Mouse (Mus musculus): Measurements from ENCODE around the gene Erfe. TPM values are rescaled to one million over a fixed set of nuclear protein-coding genes. Genes with fewer than 3 reads are reported as not detected.
A peak's percentile ranks its signal among the peaks of the same experiment; 100 is the strongest.

Erfe gene
- total RNA-seq, 2 experiments from 2014 or later: 0.42 to 2.0 TPM

DNA sequence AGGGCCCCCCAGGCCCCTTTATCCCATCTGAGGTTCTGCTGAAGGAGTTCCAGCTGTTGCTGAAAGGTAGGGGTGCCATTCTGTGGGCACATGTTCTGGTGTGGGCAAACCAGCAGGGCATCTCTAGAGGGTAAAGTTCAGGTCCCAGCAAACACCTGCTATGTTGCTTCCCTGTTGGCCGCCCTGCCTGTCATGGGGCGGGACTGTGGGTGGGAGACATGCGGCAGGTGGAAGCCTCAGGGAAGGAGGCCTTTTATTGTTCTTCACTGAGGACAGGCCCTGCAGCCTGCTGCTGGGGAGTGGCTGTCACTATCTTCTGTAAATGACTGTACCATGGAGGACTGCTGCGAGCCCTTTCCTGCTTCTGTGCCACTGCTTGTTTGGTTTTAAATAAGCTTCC, 3.2 kb downstream of the Erfe start:
- no peak for ATAC-seq (replicated peaks; ENCODE audit: low FRiP score, low TSS enrichment, poor library complexity, severe bottlenecking)

DNA sequence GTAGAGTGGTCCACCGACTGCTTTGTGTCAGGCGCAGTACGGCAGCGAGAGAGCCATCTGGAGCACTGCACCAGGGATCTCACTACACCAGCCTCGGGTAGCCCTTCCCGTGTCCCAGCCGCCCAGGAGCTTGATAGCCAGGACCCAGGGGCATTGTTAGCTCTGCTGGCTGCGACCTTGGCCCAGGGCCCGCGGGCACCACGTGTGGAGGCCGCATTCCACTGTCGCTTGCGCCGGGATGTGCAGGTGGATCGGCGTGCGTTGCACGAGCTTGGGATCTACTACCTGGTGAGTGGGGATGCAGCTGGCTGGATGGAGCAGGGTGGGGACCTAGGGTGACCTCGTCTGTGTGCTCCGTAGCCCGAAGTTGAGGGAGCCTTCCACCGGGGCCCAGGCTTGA, 3.8 kb downstream of the Erfe start:
- ATAC-seq (replicated peaks; ENCODE audit: low FRiP score, low TSS enrichment, poor library complexity, severe bottlenecking): no peak

GRCm38 (mm10) chr1:91373414-91373835, 7.2 kb downstream of the Erfe start:
- ATAC-seq (replicated peaks; ENCODE audit: low FRiP score, low TSS enrichment, poor library complexity, severe bottlenecking): peak; percentile 87

GRCm38 (mm10) chr1:91380453-91381090, 14.3 kb downstream of the Erfe start:
- ATAC-seq (replicated peaks; ENCODE audit: low FRiP score, low TSS enrichment, poor library complexity, severe bottlenecking): peak; percentile 88

DNA sequence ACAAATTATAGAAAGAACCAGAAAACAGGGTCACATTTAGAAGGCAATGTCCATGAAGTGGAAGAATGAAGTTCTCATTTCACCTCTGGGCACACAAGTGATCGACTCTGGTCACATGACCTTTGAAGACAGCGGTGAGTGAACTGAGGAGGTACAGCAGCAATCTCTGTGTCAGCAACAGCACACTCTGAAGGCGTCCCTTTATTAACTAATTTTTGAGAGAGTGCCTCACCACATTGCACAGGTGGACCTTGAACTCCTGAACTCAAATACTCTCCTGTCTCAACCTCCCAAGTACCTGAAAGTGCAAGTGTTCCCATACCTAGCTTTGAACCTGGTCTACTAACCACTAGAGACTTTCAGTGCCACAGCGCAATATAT, 14.9 kb downstream of the Erfe start:
- ATAC-seq (replicated peaks; ENCODE audit: low FRiP score, low TSS enrichment, poor library complexity, severe bottlenecking): no peak

DNA sequence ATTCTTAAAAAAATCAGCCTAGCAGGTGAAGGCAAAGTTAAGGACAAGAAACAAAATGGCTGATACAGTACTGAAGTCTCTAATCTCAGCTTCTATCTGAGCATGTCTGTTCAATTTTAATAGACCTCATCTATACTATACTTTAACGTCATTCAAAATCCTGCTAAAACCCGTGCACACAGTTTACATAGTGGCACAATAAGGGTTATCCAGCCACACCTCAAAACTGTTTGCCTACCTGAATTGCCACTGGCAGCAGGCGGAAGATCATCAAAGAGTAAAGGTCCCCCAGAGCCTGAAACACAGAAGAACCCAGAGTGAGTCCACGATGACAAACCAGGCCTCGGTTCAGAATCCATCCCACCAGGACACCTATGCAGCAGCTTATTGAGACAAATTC, 24.1 kb downstream of the Erfe start:
- ATAC-seq (replicated peaks; ENCODE audit: low FRiP score, low TSS enrichment, poor library complexity, severe bottlenecking): no peak

DNA sequence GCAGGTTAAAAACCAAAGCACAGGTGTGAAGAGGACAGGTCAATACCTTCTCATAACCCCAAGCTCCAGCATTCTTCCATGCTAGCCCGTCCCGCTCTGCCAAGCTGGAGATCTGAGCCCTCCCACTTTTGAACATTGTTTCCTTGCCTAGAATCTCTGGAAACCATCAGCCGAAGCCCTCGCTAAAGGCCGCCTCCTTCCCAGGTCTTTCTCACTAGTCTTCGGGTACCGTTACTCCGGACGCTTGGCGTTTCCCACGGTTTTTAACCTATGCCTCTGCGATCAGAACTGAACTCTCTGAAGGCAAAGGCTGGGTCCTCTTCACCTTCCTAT, 31.7 kb downstream of the Erfe start:
- ATAC-seq (replicated peaks; ENCODE audit: low FRiP score, low TSS enrichment, poor library complexity, severe bottlenecking): peak; percentile 36

DNA sequence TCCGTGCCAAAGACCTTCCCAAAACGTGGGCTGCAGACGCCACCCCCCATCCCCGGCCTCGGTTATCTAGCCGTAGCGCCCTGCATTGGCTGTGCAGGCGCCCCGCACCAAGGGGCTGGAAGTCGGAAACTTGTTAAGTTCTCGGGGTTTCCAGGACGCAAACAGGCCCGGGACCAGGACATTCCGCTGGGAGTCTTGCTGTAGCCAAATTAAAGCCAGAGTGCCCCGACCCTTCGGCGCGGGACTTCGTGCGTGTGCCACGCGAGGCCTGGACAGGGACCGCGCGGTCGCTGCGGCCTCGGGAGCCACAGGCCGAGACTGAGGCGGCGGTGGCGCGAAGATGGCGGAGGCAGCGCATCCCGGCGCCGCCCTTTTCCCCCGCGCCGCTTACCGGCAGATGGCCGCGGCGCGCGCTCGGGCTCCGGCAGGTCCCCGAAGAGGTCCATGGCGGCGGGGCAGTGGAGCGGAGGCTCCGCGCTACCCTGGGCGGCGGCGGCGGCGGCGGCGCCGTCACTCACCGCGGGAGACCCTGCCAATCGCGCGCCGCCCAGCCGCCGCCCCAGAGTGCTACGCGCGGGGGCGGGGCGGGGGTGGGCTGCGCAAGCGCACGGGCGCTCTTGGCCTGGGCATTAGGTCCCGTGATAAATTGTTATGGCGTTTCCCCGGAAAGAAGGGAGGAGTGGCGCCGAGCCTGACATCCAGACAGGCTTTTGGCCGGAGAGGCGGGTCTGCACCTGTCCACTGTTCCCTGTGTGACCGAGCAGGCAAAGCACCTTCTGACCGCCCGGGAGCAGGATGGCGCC, 32.2 kb downstream of the Erfe start, which contains the start of gene Ilkap:
TSS of gene Ilkap (minus strand) at position 556 of the 803 bp plus-strand sequence.
- ATAC-seq (replicated peaks; ENCODE audit: low FRiP score, low TSS enrichment, poor library complexity, severe bottlenecking): peak; percentile 72

GRCm38 (mm10) chr1:91404976-91405375, 38.7 kb downstream of the Erfe start:
- ATAC-seq (replicated peaks; ENCODE audit: low FRiP score, low TSS enrichment, poor library complexity, severe bottlenecking): no peak

- 0 out of 2 replicates have a peak, but pooled peaks have one; percentile 34 for ATAC-seq (replicated peaks; ENCODE audit: low FRiP score, low TSS enrichment, poor library complexity, severe bottlenecking)
These were observed 39.4 kb downstream of the Erfe start for GRCm38 (mm10) chr1:91405406-91406169.

GRCm38 (mm10) chr1:91407819-91408218, 41.6 kb downstream of the Erfe start:
- ATAC-seq (replicated peaks; ENCODE audit: low FRiP score, low TSS enrichment, poor library complexity, severe bottlenecking): no peak

DNA sequence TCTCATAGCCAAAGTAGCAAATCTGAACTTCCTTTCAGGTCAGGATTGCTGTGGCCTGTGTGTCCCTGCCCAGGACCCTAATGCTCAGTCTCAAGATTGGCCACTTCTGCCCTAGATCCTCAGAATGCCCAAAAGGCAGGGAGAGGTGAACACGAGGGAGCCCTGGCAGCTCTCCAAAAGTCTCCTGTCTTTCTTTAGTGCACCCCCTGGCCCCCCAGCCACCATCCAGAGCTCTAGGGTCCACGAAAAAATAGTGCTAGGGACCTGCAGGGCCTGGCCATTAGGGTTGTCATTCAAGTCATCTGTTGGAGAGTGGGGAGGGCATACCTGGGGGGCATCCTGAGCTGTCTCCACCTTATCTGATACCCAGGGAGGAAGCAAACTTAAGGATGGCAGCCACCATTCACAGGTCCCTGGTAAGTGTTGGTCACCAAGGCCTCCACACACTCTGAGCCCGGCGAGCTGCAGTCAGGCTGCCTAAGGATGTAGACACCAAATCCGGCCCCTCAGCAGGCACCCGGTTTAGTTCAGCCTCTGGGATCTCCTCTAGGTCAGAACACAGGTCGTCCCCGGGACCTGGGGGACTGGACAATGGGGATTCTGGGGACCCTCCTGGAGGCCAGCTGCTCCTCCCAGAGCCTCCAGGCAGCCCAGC, 45.5 kb downstream of the Erfe start:
- no peak for ATAC-seq (replicated peaks; ENCODE audit: low FRiP score, low TSS enrichment, poor library complexity, severe bottlenecking)

- peak; percentile 6 for ATAC-seq (replicated peaks; ENCODE audit: low FRiP score, low TSS enrichment, poor library complexity, severe bottlenecking)
These were observed 46.2 kb downstream of the Erfe start for GRCm38 (mm10) chr1:91412286-91413029.

- ATAC-seq (replicated peaks; ENCODE audit: low FRiP score, low TSS enrichment, poor library complexity, severe bottlenecking): peak; percentile 95
These were observed 46.8 kb downstream of the Erfe start for GRCm38 (mm10) chr1:91413030-91413506.

DNA sequence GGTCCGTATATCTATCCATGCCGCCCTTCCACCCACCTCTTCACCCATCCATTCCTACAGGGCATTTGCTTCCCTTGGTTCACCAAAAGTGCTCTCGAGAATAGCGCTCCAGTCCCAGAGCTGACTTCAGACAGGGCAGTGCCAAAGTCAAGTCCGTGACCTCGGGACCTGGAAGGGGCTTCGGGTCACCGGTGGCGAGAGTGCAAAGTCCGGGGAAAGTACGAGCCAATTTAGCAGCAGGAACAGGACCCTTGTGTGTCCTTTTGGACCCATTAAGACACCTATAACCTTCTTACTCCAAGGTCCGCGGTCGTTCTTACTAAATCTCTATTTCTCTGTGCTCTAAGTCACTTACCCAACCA, 47.3 kb downstream of the Erfe start:
- ATAC-seq (replicated peaks; ENCODE audit: low FRiP score, low TSS enrichment, poor library complexity, severe bottlenecking): no peak

DNA sequence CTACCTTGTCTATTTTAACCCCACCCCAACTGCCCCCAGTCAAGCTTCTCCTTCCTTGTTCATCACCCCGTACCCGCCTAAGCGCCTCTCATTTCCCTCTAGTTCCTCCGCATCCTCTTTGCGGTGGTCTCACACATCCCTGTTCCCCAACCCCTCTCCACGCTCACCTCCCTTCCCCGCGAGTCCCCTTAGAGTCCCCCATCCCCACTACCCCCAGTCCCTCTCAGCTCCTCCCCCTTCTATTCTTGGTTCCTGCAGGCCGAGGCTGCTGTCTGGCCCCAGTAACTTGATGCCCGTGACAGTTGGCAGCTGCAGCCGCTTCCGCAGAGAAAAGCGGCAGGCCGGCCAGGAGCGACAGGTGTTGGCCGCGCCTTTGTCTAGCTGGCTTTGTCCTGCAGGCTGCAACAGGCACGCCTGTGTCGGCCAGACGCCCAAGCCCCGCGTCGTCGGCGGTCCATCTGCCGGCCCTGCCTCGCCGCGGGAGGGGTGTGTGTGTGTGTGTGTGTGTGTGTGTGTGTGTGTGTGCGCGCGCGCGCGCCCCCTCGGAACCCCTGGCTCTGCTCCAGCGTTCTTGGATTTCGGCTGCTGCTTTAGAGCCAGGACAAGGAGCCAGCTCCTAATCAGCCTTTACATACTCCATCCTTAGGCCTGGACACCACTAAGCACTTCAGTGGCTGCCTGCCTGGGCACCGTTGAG, 47.8 kb downstream of the Erfe start, which contains the start of gene Hes6:
TSS of gene Hes6 (minus strand) at position 141 of the 697 bp plus-strand sequence.
- no peak for ATAC-seq (replicated peaks; ENCODE audit: low FRiP score, low TSS enrichment, poor library complexity, severe bottlenecking)

GRCm38 (mm10) chr1:91414903-91415302, 48.7 kb downstream of the Erfe start:
- no peak for ATAC-seq (replicated peaks; ENCODE audit: low FRiP score, low TSS enrichment, poor library complexity, severe bottlenecking)

GRCm38 (mm10) chr1:91415311-91415710, 49.1 kb downstream of the Erfe start:
- ATAC-seq (replicated peaks; ENCODE audit: low FRiP score, low TSS enrichment, poor library complexity, severe bottlenecking): no peak

Measured in megakaryocyte-erythroid progenitor cell, adult 5-6 weeks (primary cell).